Mouse (Mus musculus): Measurements from ENCODE around the gene Pheta1.
"Not testable (repeated sequence)": the region's sequence is repeated elsewhere in the genome, so short reads cannot be mapped to it uniquely, and the experiment has no call there.

The Pheta1 gene

GRCm38 (mm10) chr5:121843138-121843905, 5.5 kb upstream of the Pheta1 start:
- DNase-seq (ENCODE audit: low read depth) = no peak

GRCm38 (mm10) chr5:121845361-121845760, 3.4 kb upstream of the Pheta1 start:
- DNase-seq (ENCODE audit: low read depth) = no peak

GRCm38 (mm10) chr5:121846322-121846721, 2.5 kb upstream of the Pheta1 start:
- DNase-seq (ENCODE audit: low read depth) = no peak

GRCm38 (mm10) chr5:121847269-121847668, 1.5 kb upstream of the Pheta1 start:
- not testable (repeated sequence) for DNase-seq (ENCODE audit: low read depth)

- DNase-seq (ENCODE audit: low read depth) = peak; percentile 82
These were observed 707 bp upstream of the Pheta1 start for GRCm38 (mm10) chr5:121848035-121848519.

GRCm38 (mm10) chr5:121849478-121850349, 930 bp downstream of the Pheta1 start:
- no peak for DNase-seq (ENCODE audit: low read depth)

- no peak for DNase-seq (ENCODE audit: low read depth)
These were observed 4.7 kb downstream of the Pheta1 start for GRCm38 (mm10) chr5:121853368-121854051.

- DNase-seq (ENCODE audit: low read depth) = no peak
These were observed 6.0 kb downstream of the Pheta1 start for GRCm38 (mm10) chr5:121854768-121855167.

GRCm38 (mm10) chr5:121856740-121857139, 8.0 kb downstream of the Pheta1 start:
- no peak for DNase-seq (ENCODE audit: low read depth)

GRCm38 (mm10) chr5:121858427-121858826, 9.6 kb downstream of the Pheta1 start:
- no peak for DNase-seq (ENCODE audit: low read depth)

GRCm38 (mm10) chr5:121861964-121862363, 13.2 kb downstream of the Pheta1 start:
- DNase-seq (ENCODE audit: low read depth) = no peak

GRCm38 (mm10) chr5:121864330-121864729, 15.5 kb downstream of the Pheta1 start:
- DNase-seq (ENCODE audit: low read depth) = peak; percentile 33

GRCm38 (mm10) chr5:121867963-121868362, 19.2 kb downstream of the Pheta1 start:
- DNase-seq (ENCODE audit: low read depth) = peak; percentile 45

GRCm38 (mm10) chr5:121870832-121871231, 22.0 kb downstream of the Pheta1 start:
- DNase-seq (ENCODE audit: low read depth) = no peak

GRCm38 (mm10) chr5:121871515-121872030, 22.8 kb downstream of the Pheta1 start:
- DNase-seq (ENCODE audit: low read depth) = no peak

- peak; percentile 83 for DNase-seq (ENCODE audit: low read depth)
These were observed 23.4 kb downstream of the Pheta1 start for GRCm38 (mm10) chr5:121872158-121872557.

GRCm38 (mm10) chr5:121875041-121875440, 26.3 kb downstream of the Pheta1 start:
- no peak for DNase-seq (ENCODE audit: low read depth)

GRCm38 (mm10) chr5:121876901-121877300, 28.1 kb downstream of the Pheta1 start:
- no peak for DNase-seq (ENCODE audit: low read depth)

- DNase-seq (ENCODE audit: low read depth) = no peak
These were observed 29.9 kb downstream of the Pheta1 start for GRCm38 (mm10) chr5:121878703-121879102.

GRCm38 (mm10) chr5:121879211-121879610, 30.4 kb downstream of the Pheta1 start:
- DNase-seq (ENCODE audit: low read depth) = peak; percentile 62

GRCm38 (mm10) chr5:121883356-121883755, 34.6 kb downstream of the Pheta1 start:
- DNase-seq (ENCODE audit: low read depth) = no peak

GRCm38 (mm10) chr5:121889375-121889774, 40.6 kb downstream of the Pheta1 start:
- no peak for DNase-seq (ENCODE audit: low read depth)

All from NIH3T3 (cell line).